Mouse (Mus musculus) layer of hippocampus, postnatal 14 days (tissue): ENCODE measurements at regions not wholly inside any gene's neighbourhood (a gene's known extent, or its start where the extent isn't known, plus 50 kb on each side); places are given as distances from the start of the nearest gene placed in this dataset.
A peak's percentile ranks its signal among the peaks of the same experiment; 100 is the strongest.

Source experiments
- DNase-seq, 2 experiments: peaks; one replicate each; pipeline ENCODE4 v3.0.0; 2021 to 2022; ENCODE audit warnings: low spot score in 2 of 2, mixed read lengths in 1 of 2

GRCm38 (mm10) chr10:92504271-92504670 is 217.9 kb downstream of the Nedd1 start:
- DNase-seq = no peak

GRCm38 (mm10) chr10:92483592-92483991 is 238.6 kb downstream of the Nedd1 start:
- no peak for DNase-seq

GRCm38 (mm10) chr10:92473282-92473681 is 248.9 kb downstream of the Nedd1 start:
- no peak for DNase-seq

GRCm38 (mm10) chr10:92471111-92471510 is 251.1 kb downstream of the Nedd1 start:
- DNase-seq = no peak

- no peak for DNase-seq
These were observed 267.0 kb downstream of the Nedd1 start for GRCm38 (mm10) chr10:92455195-92455594.

- no peak for DNase-seq
These were observed 268.7 kb downstream of the Nedd1 start for GRCm38 (mm10) chr10:92453550-92453949.

- no peak for DNase-seq
These were observed 276.3 kb downstream of the Nedd1 start for GRCm38 (mm10) chr10:92445957-92446356.

- peak; percentile 29 to 72 for DNase-seq
These were observed 283.4 kb downstream of the Nedd1 start for GRCm38 (mm10) chr10:92438621-92439394.

GRCm38 (mm10) chr10:92429256-92429655 is 293.0 kb downstream of the Nedd1 start:
- DNase-seq = no peak

- DNase-seq = no peak
These were observed 294.2 kb downstream of the Nedd1 start for GRCm38 (mm10) chr10:92428026-92428425.

GRCm38 (mm10) chr10:92426443-92426842 is 295.8 kb downstream of the Nedd1 start:
- no peak for DNase-seq

GRCm38 (mm10) chr10:92412737-92413136 is 309.5 kb downstream of the Nedd1 start:
- DNase-seq = no peak

- DNase-seq = no peak
These were observed 311.4 kb downstream of the Nedd1 start for GRCm38 (mm10) chr10:92410813-92411325.

- peak; percentile 25 to 33 for DNase-seq
These were observed 317.4 kb downstream of the Nedd1 start for GRCm38 (mm10) chr10:92404697-92405293.

GRCm38 (mm10) chr10:92400587-92401090 is 321.6 kb downstream of the Nedd1 start:
- DNase-seq = no peak

GRCm38 (mm10) chr10:92389176-92389732 is 333.0 kb downstream of the Nedd1 start:
- no peak for DNase-seq

GRCm38 (mm10) chr10:92367126-92367525 is 355.1 kb downstream of the Nedd1 start:
- DNase-seq = no peak

- no peak for DNase-seq
These were observed 365.5 kb downstream of the Nedd1 start for GRCm38 (mm10) chr10:92356738-92357137.

GRCm38 (mm10) chr10:92349043-92349442 is 373.2 kb downstream of the Nedd1 start:
- no peak for DNase-seq

- no peak for DNase-seq
These were observed 374.1 kb downstream of the Nedd1 start for GRCm38 (mm10) chr10:92347960-92348675.

- no peak for DNase-seq
These were observed 382.5 kb downstream of the Nedd1 start for GRCm38 (mm10) chr10:92339671-92340070.
